Mouse (Mus musculus): ENCODE data around the gene Sppl3. TPM values are rescaled to one million over a fixed set of nuclear protein-coding genes. Genes with fewer than 3 reads are reported as not detected.
A peak's percentile ranks its signal among the peaks of the same experiment; 100 is the strongest.

Sppl3 gene
- total RNA-seq, 2 experiments from 2014 or later, result 75.2 to 76.2 TPM

DNA sequence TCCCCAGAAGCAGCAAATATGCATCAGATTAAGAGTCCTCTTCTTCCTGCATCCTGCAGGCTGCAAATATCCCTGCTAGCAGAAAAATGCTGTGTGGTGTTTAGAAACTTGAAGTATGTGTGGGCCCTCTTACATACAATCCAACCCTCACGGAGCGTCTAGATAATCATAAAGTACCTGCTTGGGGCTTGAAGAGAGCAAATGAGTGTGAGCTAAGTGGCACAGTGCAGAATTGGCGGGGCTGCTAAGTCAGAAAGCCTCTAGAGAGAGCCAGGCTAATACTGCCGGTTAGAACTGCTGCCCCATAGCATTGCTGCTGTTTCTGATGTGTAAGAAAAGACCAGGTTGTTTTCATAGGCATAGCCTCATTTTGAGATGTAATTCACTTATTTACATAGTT, 18.0 kb downstream of the Sppl3 start:
- no peak for DNase-seq (ENCODE audit: low spot score in 2 of 2)
- H3K4me3 ChIP-seq, result no peak overlapping the region
- TF ChIP-seq CTCF (conservative IDR thresholded peaks at IDR 0.05), result no peak
- no peak overlapping the region for H3K27ac ChIP-seq

DNA sequence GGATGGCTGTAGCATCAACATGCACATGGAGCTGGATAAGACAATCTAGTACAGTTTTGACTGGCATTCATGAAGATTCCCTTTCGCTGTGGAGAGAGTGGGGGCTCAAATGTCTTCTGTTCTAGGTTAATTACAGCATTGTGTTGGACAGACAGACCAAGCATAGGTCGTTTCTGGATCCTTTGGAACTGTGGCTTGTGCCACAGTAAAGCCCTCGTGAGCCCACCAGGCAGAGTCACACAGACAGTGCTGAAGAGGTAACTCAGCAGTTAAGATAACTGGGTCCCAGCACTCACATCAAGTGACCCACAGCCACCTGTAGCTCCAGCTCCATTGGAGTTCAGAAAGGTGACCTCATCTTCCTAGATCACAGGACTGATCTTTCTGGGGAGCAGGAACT, 18.6 kb downstream of the Sppl3 start:
- TF ChIP-seq CTCF (conservative IDR thresholded peaks at IDR 0.05), result no peak
- DNase-seq (ENCODE audit: low spot score in 2 of 2), result no peak
- H3K4me3 ChIP-seq, result no peak overlapping the region
- H3K27ac ChIP-seq, result no peak overlapping the region

GRCm38 (mm10) chr5:115031576-115031975, 20.6 kb downstream of the Sppl3 start:
- DNase-seq (ENCODE audit: low spot score in 2 of 2), result no peak
- TF ChIP-seq CTCF (conservative IDR thresholded peaks at IDR 0.05), result no peak
- H3K27ac ChIP-seq, result no peak overlapping the region
- no peak overlapping the region for H3K4me3 ChIP-seq

- H3K4me3 ChIP-seq, result no peak overlapping the region
- TF ChIP-seq CTCF (conservative IDR thresholded peaks at IDR 0.05), result no peak
- DNase-seq (ENCODE audit: low spot score in 2 of 2), result no peak
- no peak overlapping the region for H3K27ac ChIP-seq
These were observed 21.7 kb downstream of the Sppl3 start for GRCm38 (mm10) chr5:115032620-115033019.

DNA sequence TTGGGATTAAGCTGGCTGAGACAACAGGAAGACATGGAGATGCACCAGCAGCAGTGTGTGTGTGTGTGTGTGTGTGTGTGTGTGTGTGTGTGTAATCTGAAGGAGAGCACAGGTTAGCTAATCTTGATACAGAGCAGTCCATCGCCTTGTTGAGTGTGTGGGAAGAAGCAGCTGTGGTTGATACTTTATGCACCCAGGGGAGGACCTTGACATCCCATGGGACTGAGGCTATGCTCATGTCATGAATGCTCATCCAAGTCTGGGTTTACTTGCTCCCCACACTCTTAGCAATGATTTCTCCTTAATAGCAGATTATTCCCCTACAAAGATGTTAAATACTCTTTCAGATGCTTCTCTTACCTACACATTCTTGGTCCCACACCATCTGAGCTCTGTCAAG, 24.3 kb downstream of the Sppl3 start:
- Histone ChIP-seq H3K27ac (no peak overlapping the region), H3K4me3 (no peak overlapping the region)
- no peak for TF ChIP-seq CTCF (conservative IDR thresholded peaks at IDR 0.05)
- DNase-seq (ENCODE audit: low spot score in 2 of 2), result no peak

DNA sequence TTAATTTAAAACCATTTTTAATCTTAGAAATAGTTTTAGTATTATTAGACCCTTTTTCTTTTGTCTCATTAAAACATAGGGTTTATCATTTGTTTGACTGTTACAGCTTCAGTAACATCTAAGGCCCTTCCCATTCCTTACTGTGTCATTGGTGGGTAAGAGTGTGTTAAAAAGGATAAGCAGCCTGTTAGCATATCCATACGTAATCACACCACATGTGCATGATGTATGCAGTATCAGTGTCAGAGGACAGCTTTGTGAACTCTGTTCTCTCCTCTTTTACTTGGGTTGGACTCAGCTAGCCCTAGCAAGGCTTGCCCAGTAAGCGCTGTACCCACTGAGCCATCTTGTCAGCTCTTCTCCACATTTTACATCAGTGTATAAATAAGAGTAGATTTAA, 26.2 kb downstream of the Sppl3 start:
- no peak overlapping the region for H3K27ac ChIP-seq
- TF ChIP-seq CTCF (conservative IDR thresholded peaks at IDR 0.05), result no peak
- no peak overlapping the region for H3K4me3 ChIP-seq
- no peak for DNase-seq (ENCODE audit: low spot score in 2 of 2)

- peak in 1 of 2 experiments; percentile 33 for DNase-seq (ENCODE audit: low spot score in 2 of 2)
- H3K4me3 ChIP-seq, result no peak overlapping the region
- peak overlapping the region; percentile 75 for H3K27ac ChIP-seq
- TF ChIP-seq CTCF (conservative IDR thresholded peaks at IDR 0.05), result no peak
These were observed 29.8 kb downstream of the Sppl3 start for GRCm38 (mm10) chr5:115040756-115041155.

GRCm38 (mm10) chr5:115043626-115044025, 32.7 kb downstream of the Sppl3 start:
- no peak overlapping the region for H3K27ac ChIP-seq
- DNase-seq (ENCODE audit: low spot score in 2 of 2), result no peak
- no peak for TF ChIP-seq CTCF (conservative IDR thresholded peaks at IDR 0.05)
- no peak overlapping the region for H3K4me3 ChIP-seq

- H3K4me3 ChIP-seq, result no peak overlapping the region
- no peak for DNase-seq (ENCODE audit: low spot score in 2 of 2)
- no peak for TF ChIP-seq CTCF (conservative IDR thresholded peaks at IDR 0.05)
- no peak overlapping the region for H3K27ac ChIP-seq
These were observed 34.3 kb downstream of the Sppl3 start for GRCm38 (mm10) chr5:115045146-115045677.

DNA sequence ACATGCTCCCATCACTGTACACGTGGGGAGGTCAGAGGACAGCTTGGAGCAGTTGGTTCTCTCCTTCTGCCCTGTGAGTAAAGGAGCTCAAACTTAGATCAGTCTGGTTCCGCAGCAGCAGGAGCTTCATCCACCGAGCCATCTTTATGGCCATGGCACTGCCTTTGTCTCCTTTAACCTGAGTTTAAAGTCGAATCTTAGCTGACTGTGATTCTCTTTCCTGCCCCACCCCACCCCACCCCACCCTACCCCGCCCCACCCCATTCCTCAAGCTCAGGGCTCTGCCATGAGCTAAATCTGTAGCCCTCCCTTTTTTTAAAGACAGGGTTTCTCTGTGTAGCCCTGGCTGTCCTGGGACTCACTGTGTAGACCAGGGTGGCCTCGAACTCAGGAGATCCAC, 38.8 kb downstream of the Sppl3 start:
- no peak overlapping the region for H3K27ac ChIP-seq

GRCm38 (mm10) chr5:115050776-115051175, 39.8 kb downstream of the Sppl3 start:
- H3K4me3 ChIP-seq, result no peak overlapping the region
- no peak for TF ChIP-seq CTCF (conservative IDR thresholded peaks at IDR 0.05)
- no peak for DNase-seq (ENCODE audit: low spot score in 2 of 2)
- H3K27ac ChIP-seq, result no peak overlapping the region

More for the DNA sequence above, 38.8 kb downstream of the Sppl3 start:
- H3K4me3 ChIP-seq, result no peak overlapping the region
- DNase-seq (ENCODE audit: low spot score in 2 of 2), result no peak
- TF ChIP-seq CTCF (conservative IDR thresholded peaks at IDR 0.05), result no peak

DNA sequence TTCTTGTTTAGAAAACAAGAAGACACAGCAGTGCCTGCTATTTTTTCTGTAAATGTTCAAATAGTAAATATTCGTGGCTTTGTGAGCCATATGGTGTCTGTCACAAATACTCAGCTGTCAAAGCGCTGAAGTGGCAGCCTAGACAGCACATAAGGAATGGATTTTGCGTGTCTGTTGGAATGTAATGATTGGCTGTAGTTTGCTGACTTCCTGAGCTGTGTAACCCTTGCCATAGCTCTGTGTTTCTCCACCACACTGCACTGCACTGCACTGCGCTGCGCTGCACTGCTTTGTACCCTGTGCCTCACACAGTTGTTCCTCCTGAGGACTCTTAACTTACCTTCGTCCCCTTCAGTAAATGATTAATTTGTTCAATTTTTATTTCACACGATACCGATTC, 41.6 kb downstream of the Sppl3 start:
- Histone ChIP-seq H3K27ac (no peak overlapping the region), H3K4me3 (no peak overlapping the region)
- peak in 1 of 2 experiments; percentile 12 for DNase-seq (ENCODE audit: low spot score in 2 of 2)
- TF ChIP-seq CTCF (conservative IDR thresholded peaks at IDR 0.05), result no peak

DNA sequence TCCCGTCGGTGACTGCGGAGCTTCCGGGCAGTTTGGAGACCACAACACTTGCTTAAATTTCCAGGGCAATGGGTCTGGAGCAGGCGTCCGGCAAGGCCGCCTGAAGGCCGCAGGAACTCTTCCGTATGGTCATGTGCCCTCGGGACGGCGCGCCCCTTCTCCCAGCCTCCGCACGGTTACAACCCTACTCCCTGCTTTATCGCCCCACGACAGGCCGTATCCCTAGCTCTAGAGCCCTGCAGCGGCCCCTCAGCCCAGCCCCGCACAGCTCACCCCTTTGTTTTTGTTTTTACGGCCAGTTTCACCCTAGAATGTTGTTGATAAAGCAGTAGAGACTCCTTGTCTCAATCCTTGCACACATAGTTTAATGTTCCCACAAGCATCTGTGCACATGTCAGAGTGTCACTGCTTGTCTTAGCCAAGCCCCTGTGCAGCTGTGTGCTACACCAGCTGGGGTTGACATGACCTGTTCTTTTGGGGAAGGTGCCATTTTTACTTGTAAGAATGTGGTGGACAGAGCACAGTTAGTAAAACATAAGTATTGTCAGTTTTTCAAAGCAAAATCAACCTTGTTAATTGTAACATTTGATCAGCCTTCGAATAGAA, 43.0 kb downstream of the Sppl3 start:
- TF ChIP-seq CTCF (conservative IDR thresholded peaks at IDR 0.05), result no peak
- no peak overlapping the region for H3K4me3 ChIP-seq
- DNase-seq (ENCODE audit: low spot score in 2 of 2), result no peak
- H3K27ac ChIP-seq, result no peak overlapping the region

GRCm38 (mm10) chr5:115055418-115055817, 44.5 kb downstream of the Sppl3 start:
- Histone ChIP-seq H3K27ac (no peak overlapping the region), H3K4me3 (no peak overlapping the region)
- TF ChIP-seq CTCF (conservative IDR thresholded peaks at IDR 0.05), result no peak
- no peak for DNase-seq (ENCODE audit: low spot score in 2 of 2)

Data from layer of hippocampus, adult 2 months (tissue).